Mouse (Mus musculus): Measurements from ENCODE around the gene 3110082I17Rik. TPM values are rescaled to one million over a fixed set of nuclear protein-coding genes. Genes with fewer than 3 reads are reported as not detected.
A peak's percentile ranks its signal among the peaks of the same experiment; 100 is the strongest.

Gene 3110082I17Rik
- polyA plus RNA-seq, 1 experiment from 2014 or later = 44.4 TPM

DNA sequence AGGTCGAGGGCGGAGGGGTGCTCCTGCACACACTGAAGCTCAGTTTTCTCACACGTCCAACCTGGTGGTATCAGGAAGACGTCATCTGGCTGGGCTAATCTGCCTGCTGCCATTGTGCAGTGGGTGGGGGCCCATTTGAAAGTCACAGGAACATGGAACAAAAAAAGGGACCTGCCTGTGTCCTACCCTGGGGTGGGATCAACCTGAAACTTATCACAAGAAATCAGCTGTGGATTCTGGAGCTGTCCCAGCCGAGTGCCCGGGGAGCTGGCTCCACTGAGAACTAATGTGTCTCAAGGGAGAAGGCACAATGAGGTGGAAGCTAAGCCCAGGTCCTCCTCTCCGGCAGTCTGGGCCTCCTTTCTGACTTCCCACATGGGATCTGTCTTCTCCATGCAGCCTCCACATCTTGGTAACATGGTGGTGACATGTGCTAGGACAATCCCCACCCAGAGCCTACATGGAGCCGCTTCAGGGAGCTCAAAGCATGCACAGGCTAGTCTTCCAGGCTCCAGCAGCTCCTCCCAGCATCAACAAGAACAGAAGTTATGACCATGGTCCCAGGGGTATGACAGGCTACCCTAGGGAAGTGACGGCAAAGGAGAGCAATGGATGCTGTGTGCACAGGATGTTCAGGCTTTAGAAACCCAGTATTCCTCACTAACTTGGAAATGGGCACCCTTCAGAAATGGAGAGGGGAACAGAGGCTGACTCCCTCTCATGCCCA is 26.3 kb downstream of the 3110082I17Rik start:
- TF ChIP-seq CTCF (IDR thresholded peaks at IDR 0.05; ENCODE audit: low read depth) = no peak
- Histone ChIP-seq H3K4me2 (no peak overlapping the region), H3K9me3 (ENCODE audit: low read depth, low read length) (no peaks in the 10 kb centered on the region), H3K4me1 (ENCODE audit: insufficient read depth) (no peaks in the 10 kb centered on the region), H3K9ac (no peak overlapping the region), H3K4me3 (ENCODE audit: low read depth, low read length) (no peak overlapping the region), H3K27me3 (ENCODE audit: insufficient read depth, low read length) (no peaks in the 10 kb centered on the region), H3K36me3 (ENCODE audit: insufficient read depth) (no peaks in the 10 kb centered on the region), H3K27ac (ENCODE audit: low read depth) (no peak overlapping the region)
- WGBS = 76% methylated on average over 9 of the region's 9 CpGs
- DNase-seq (no peak), ATAC-seq (ENCODE audit: insufficient read depth) (no peak)

DNA sequence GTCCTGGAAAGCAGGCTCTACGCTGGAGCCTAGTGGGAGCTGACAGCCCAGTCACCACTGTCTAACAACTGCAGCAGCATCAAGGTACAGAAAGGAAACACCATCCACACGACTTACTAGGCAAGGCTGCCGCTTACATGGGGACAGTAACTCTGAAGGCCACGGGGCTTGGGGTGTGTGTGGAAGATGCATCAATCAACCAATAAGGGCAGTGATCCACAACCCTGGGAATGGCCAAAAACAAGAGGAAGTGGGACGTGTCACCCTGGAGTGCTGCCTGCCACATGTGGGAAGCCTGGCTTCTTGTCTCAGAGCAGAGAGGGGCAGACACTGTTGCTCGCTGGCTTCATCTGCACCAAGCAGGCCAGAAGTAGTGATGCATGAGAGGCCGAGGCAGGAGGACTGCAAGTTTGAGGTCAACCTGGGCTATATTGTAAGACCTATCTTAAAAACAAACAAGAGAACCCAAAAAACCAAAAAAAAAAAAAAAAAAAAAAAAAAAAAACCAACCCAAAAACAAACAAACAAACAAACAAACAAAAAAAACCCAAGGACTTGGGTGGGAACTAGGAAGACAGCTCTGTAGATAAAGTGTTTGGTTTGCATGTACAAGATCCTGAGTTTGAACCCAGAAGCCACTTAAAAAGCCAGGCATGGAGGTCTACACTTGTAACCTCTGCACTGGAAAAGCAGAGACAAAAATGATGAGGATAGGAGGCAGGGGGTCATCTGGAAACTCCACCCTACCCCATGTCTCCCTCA is 27.4 kb downstream of the 3110082I17Rik start:
- 76% methylated on average over 7 of the region's 7 CpGs for WGBS
- no peak overlapping the region for H3K9ac ChIP-seq
- no peaks in the 10 kb centered on the region for H3K9me3 ChIP-seq (ENCODE audit: low read depth, low read length)
- no peak for ATAC-seq (ENCODE audit: insufficient read depth)
- no peak for TF ChIP-seq CTCF (IDR thresholded peaks at IDR 0.05; ENCODE audit: low read depth)
- H3K27ac ChIP-seq (ENCODE audit: low read depth) = no peak overlapping the region
- no peak overlapping the region for H3K4me3 ChIP-seq (ENCODE audit: low read depth, low read length)
- no peaks in the 10 kb centered on the region for H3K27me3 ChIP-seq (ENCODE audit: insufficient read depth, low read length)
- H3K4me2 ChIP-seq = no peak overlapping the region
- no peaks in the 10 kb centered on the region for H3K36me3 ChIP-seq (ENCODE audit: insufficient read depth)
- DNase-seq = no peak
- H3K4me1 ChIP-seq (ENCODE audit: insufficient read depth) = 0 out of 2 replicates have a peak, but pooled peaks cover 3% of the 10 kb centered on the region

- Histone ChIP-seq H3K4me1 (ENCODE audit: insufficient read depth) (0 out of 2 replicates have a peak, but pooled peaks cover 4% of the 10 kb centered on the region), H3K36me3 (ENCODE audit: insufficient read depth) (no peaks in the 10 kb centered on the region), H3K27ac (ENCODE audit: low read depth) (no peak overlapping the region), H3K4me3 (ENCODE audit: low read depth, low read length) (no peak overlapping the region), H3K9me3 (ENCODE audit: low read depth, low read length) (no peaks in the 10 kb centered on the region), H3K4me2 (no peak overlapping the region), H3K9ac (no peak overlapping the region), H3K27me3 (ENCODE audit: insufficient read depth, low read length) (no peaks in the 10 kb centered on the region)
- ATAC-seq (ENCODE audit: insufficient read depth) (no peak), DNase-seq (no peak)
- WGBS = 84% methylated on average over 6 of the region's 6 CpGs
- no peak for TF ChIP-seq CTCF (IDR thresholded peaks at IDR 0.05; ENCODE audit: low read depth)
Observed at GRCm38 (mm10) chr5:139432333-139432732, 28.0 kb downstream of the 3110082I17Rik start.

- no peak for DNase-seq
- no peak for ATAC-seq (ENCODE audit: insufficient read depth)
- H3K9me3 ChIP-seq (ENCODE audit: low read depth, low read length) = no peaks in the 10 kb centered on the region
- no peak for TF ChIP-seq CTCF (IDR thresholded peaks at IDR 0.05; ENCODE audit: low read depth)
- no peak overlapping the region for H3K27ac ChIP-seq (ENCODE audit: low read depth)
- no peak overlapping the region for H3K4me2 ChIP-seq
- H3K4me3 ChIP-seq (ENCODE audit: low read depth, low read length) = no peak overlapping the region
- 0 out of 2 replicates have a peak, but pooled peaks cover 3% of the 10 kb centered on the region for H3K36me3 ChIP-seq (ENCODE audit: insufficient read depth)
- no peak overlapping the region for H3K9ac ChIP-seq
- no peaks in the 10 kb centered on the region for H3K27me3 ChIP-seq (ENCODE audit: insufficient read depth, low read length)
- 38% methylated on average over 12 of the region's 12 CpGs for WGBS
- 0 out of 2 replicates have a peak, but pooled peaks cover 4% of the 10 kb centered on the region for H3K4me1 ChIP-seq (ENCODE audit: insufficient read depth)
Observed at GRCm38 (mm10) chr5:139429818-139430341, 30.4 kb downstream of the 3110082I17Rik start.

- Histone ChIP-seq H3K27ac (ENCODE audit: low read depth) (no peak overlapping the region), H3K9ac (no peak overlapping the region), H3K4me2 (no peak overlapping the region), H3K27me3 (ENCODE audit: insufficient read depth, low read length) (no peaks in the 10 kb centered on the region), H3K4me3 (ENCODE audit: low read depth, low read length) (no peak overlapping the region), H3K4me1 (ENCODE audit: insufficient read depth) (peaks cover 8% of the 10 kb centered on the region; the same call in 1 of the 2 replicates), H3K36me3 (ENCODE audit: insufficient read depth) (0 out of 2 replicates have a peak, but pooled peaks cover 3% of the 10 kb centered on the region), H3K9me3 (ENCODE audit: low read depth, low read length) (no peaks in the 10 kb centered on the region)
- no peak for TF ChIP-seq CTCF (IDR thresholded peaks at IDR 0.05; ENCODE audit: low read depth)
- 57% methylated on average over 9 of the region's 9 CpGs for WGBS
- peak; percentile 78 for DNase-seq
- no peak for ATAC-seq (ENCODE audit: insufficient read depth)
Observed at GRCm38 (mm10) chr5:139427989-139428388, 32.3 kb downstream of the 3110082I17Rik start.

DNA sequence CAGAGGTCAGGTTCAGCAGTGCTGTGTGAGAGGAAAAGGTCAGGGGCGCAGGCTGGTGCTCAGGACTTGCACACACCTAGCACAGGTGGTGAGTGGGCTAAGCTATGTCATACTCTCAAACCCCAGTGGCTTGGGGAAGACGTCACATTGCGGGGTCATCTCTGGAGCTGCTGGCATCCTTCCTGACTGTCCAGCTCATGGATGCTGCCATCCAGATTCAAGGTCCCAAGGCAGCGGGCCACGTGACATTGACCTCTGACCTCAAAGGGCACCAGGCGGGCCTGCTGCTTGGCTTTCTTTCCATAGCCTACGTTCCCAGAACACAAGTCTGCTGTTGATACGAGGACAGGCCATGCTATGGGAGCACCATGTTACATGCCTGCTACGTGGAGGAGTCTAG is 33.3 kb downstream of the 3110082I17Rik start:
- Histone ChIP-seq H3K27ac (ENCODE audit: low read depth) (no peak overlapping the region), H3K4me1 (ENCODE audit: insufficient read depth) (peaks cover 9% of the 10 kb centered on the region; the same call in 1 of the 2 replicates), H3K4me3 (ENCODE audit: low read depth, low read length) (no peak overlapping the region), H3K27me3 (ENCODE audit: insufficient read depth, low read length) (no peaks in the 10 kb centered on the region), H3K4me2 (no peak overlapping the region), H3K36me3 (ENCODE audit: insufficient read depth) (0 out of 2 replicates have a peak, but pooled peaks cover 3% of the 10 kb centered on the region), H3K9me3 (ENCODE audit: low read depth, low read length) (no peaks in the 10 kb centered on the region), H3K9ac (no peak overlapping the region)
- 85% methylated on average over 9 of the region's 9 CpGs for WGBS
- ATAC-seq (ENCODE audit: insufficient read depth) (no peak), DNase-seq (no peak)
- TF ChIP-seq CTCF (IDR thresholded peaks at IDR 0.05; ENCODE audit: low read depth) = no peak

- no peak overlapping the region for H3K27ac ChIP-seq (ENCODE audit: low read depth)
- no peak overlapping the region for H3K4me3 ChIP-seq (ENCODE audit: low read depth, low read length)
- no peaks in the 10 kb centered on the region for H3K9me3 ChIP-seq (ENCODE audit: low read depth, low read length)
- peaks cover 9% of the 10 kb centered on the region; the same call in 1 of the 2 replicates for H3K4me1 ChIP-seq (ENCODE audit: insufficient read depth)
- H3K27me3 ChIP-seq (ENCODE audit: insufficient read depth, low read length) = no peaks in the 10 kb centered on the region
- 0 out of 2 replicates have a peak, but pooled peaks cover 3% of the 10 kb centered on the region for H3K36me3 ChIP-seq (ENCODE audit: insufficient read depth)
- H3K9ac ChIP-seq = no peak overlapping the region
- DNase-seq (no peak), ATAC-seq (ENCODE audit: insufficient read depth) (no peak)
- no peak for TF ChIP-seq CTCF (IDR thresholded peaks at IDR 0.05; ENCODE audit: low read depth)
- 67% methylated on average over 9 of the region's 9 CpGs for WGBS
- no peak overlapping the region for H3K4me2 ChIP-seq
Observed at GRCm38 (mm10) chr5:139425198-139425597, 35.1 kb downstream of the 3110082I17Rik start.
